ENCODE assay signal across 16 mouse cellular contexts in the genomic region with DNA sequence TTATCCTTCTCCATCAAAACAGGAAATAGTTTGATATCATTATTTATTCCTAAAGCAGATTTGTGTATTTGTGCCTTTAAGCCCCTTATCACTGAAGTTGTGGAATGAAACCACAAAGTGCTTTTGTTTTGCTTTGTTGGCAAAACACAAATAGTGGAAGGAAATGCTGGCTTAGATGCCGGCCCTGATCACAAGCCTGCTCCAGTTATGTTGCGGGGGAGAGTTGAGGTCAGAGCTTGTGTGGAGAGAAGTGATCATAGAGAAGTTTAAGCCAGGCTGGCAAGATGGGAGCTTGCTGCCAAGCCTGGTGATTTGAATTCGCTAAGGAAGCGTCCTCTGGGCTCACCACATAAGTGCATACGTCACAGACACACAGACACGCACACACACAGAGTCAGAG.
DNase-seq lines count a peak whose midpoint lies in the region; ATAC-seq and TF ChIP-seq lines count a peak whose summit lies in the region.
"Had no signal": no experiment of that assay in that cellular context is flagged by ENCODE, and none has a peak within 500 bp of the region (broad histone marks: within the 10 kb centered on the region; RNA-seq: fewer than 3 reads in every experiment).

No protein-coding gene starts in this region.

- no peak overlapping the region for H3K4me3 ChIP-seq in heart, postnatal 0 days (ENCODE audit: low read depth, low read length)
- no peak overlapping the region for H3K4me3 ChIP-seq in limb, embryonic 10.5 days
- H3K4me3 ChIP-seq: heart, embryonic 13.5 days; neural tube, embryonic 15.5 days had no signal

- no peaks in the 10 kb centered on the region for H3K9me3 ChIP-seq in heart, postnatal 0 days (replicated peaks; ENCODE audit: control insufficient read depth, low read length)
- no peaks in the 10 kb centered on the region for H3K9me3 ChIP-seq in limb, embryonic 10.5 days (replicated peaks)
- H3K9me3 ChIP-seq: heart, embryonic 13.5 days; megakaryocyte, embryonic 14.5 days; neural tube, embryonic 15.5 days had no signal

- H3K36me3 ChIP-seq in heart, postnatal 0 days (replicated peaks; ENCODE audit: control insufficient read depth, insufficient read depth, low read length) = no peaks in the 10 kb centered on the region
- no peaks in the 10 kb centered on the region for H3K36me3 ChIP-seq in limb, embryonic 10.5 days
- H3K36me3 ChIP-seq: heart, embryonic 13.5 days; neural tube, embryonic 15.5 days had no signal

- peaks cover 4% of the 10 kb centered on the region; the same call in 1 of the 2 replicates for H3K4me1 ChIP-seq in heart, postnatal 0 days (ENCODE audit: control insufficient read depth, insufficient read depth)
- peaks cover 12% of the 10 kb centered on the region; the same call in 1 of the 2 replicates for H3K4me1 ChIP-seq in limb, embryonic 10.5 days
- H3K4me1 ChIP-seq: neural tube, embryonic 15.5 days had no signal

- H3K27ac ChIP-seq in heart, postnatal 0 days (ENCODE audit: low read depth) = 0 out of 2 replicates have a peak overlapping the region, but pooled peaks have one; percentile 3
- H3K27ac ChIP-seq in limb, embryonic 10.5 days = no peak overlapping the region
- H3K27ac ChIP-seq: heart, embryonic 13.5 days; hindbrain, embryonic 14.5 days; neural tube, embryonic 15.5 days had no signal

- intact Hi-C loops in heart, postnatal 25 days (cut with DNase I) = no loop called here

- no peak for ATAC-seq in heart, postnatal 0 days (ENCODE audit: insufficient read depth, low read depth)

- no peak overlapping the region for H3K4me2 ChIP-seq in heart, postnatal 0 days (ENCODE audit: low read depth, low read length)
- H3K4me2 ChIP-seq: heart, embryonic 13.5 days; hindbrain, embryonic 14.5 days; liver, embryonic 11.5 days; neural tube, embryonic 15.5 days had no signal

- TF ChIP-seq EP300 in heart, postnatal 0 days (IDR thresholded peaks at IDR 0.05; ENCODE audit: low read depth) = no peak

- 54% methylated on average over 6 of the region's 6 CpGs for WGBS in heart, postnatal 0 days
- 86% methylated on average over 6 of the region's 6 CpGs for WGBS in limb, embryonic 10.5 days

- H3K9ac ChIP-seq in heart, postnatal 0 days (replicated peaks; ENCODE audit: low read depth, low read length) = no peak overlapping the region
- H3K9ac ChIP-seq: heart, embryonic 13.5 days; hindbrain, embryonic 14.5 days; neural tube, embryonic 15.5 days had no signal

- no peak for DNase-seq in heart, postnatal 0 days (ENCODE audit: low spot score)
- DNase-seq in heart, postnatal 25 days (ENCODE audit: low spot score) = no peak
- DNase-seq in ovary, postnatal 14 days (ENCODE audit: low spot score) = peak; percentile 7
- no peak for DNase-seq in ovary, postnatal 36 days (ENCODE audit: low spot score)
- peak; percentile 25 for DNase-seq in limb, embryonic 10.5 days (ENCODE audit: low spot score)
- no peak for DNase-seq in urinary bladder, postnatal 4 days (ENCODE audit: low spot score in 2 of 2)
- DNase-seq in c-Kit-positive CD71-positive TER-119-positive erythroid progenitor cells, embryonic 14.5 days (ENCODE audit: low spot score) = no peak
- DNase-seq: adrenal gland, postnatal 25 days; cerebellum, adult 11-12 months; right cerebral cortex, postnatal 25 days; thymus, postnatal 25 days had no signal

- no peak for TF ChIP-seq CTCF in heart, postnatal 0 days (IDR thresholded peaks at IDR 0.05; ENCODE audit: low read depth)

- H3K27me3 ChIP-seq in heart, postnatal 0 days (ENCODE audit: control insufficient read depth, insufficient read depth, low read length) = no peaks in the 10 kb centered on the region
- H3K27me3 ChIP-seq in limb, embryonic 10.5 days (ENCODE audit: low read depth, poor library complexity, severe bottlenecking) = no peaks in the 10 kb centered on the region
- H3K27me3 ChIP-seq: heart, embryonic 13.5 days; megakaryocyte, embryonic 14.5 days; neural tube, embryonic 15.5 days had no signal

Comparison
In these comparisons a context has a peak if more than half of its experiments do, and no peak if none do; other contexts are left out.
1. DNase-seq: peak in ovary, postnatal 14 days (single experiment) and limb, embryonic 10.5 days (single experiment); none in heart, postnatal 0 days (single experiment), heart, postnatal 25 days (single experiment), ovary, postnatal 36 days (single experiment), urinary bladder, postnatal 4 days (0 of 2) and c-Kit-positive CD71-positive TER-119-positive erythroid progenitor cells, embryonic 14.5 days (single experiment).